Comparison of ENCODE assay signal across 8 mouse cellular contexts in genomic region chr14:118180711-118181177, GRCm38 (mm10). TPM values are rescaled to one million over a fixed set of nuclear protein-coding genes. Genes with fewer than 3 reads are reported as not detected.
A peak's percentile ranks its signal among the peaks of the same experiment; 100 is the strongest.
DNase-seq lines count a peak whose midpoint lies in the region; ATAC-seq lines count a peak whose summit lies in the region.

No protein-coding gene starts in this region.

- 5% methylated on average over 10 of the region's 10 CpGs for WGBS in forebrain, embryonic 11.5 days
- 5% methylated on average over 10 of the region's 10 CpGs for WGBS in hindbrain, embryonic 10.5 days

- DNase-seq in adrenal gland, adult 2 months: peak; percentile 64
- DNase-seq in adrenal gland, postnatal 4 days (ENCODE audit: low spot score in 2 of 2): no peak
- DNase-seq in forebrain, embryonic 11.5 days (ENCODE audit: low spot score): peak; percentile 60
- peak; percentile 58 for DNase-seq in hindbrain, embryonic 10.5 days (ENCODE audit: low spot score)
- DNase-seq in left cerebral cortex, postnatal 10 days (ENCODE audit: extremely low spot score in 1 of 2, low spot score in 2 of 2): peak; percentile 29 to 69
- DNase-seq in lung, postnatal 4 days: peak; percentile 28 to 53
- peak; percentile 21 for DNase-seq in skeletal muscle tissue, adult 2 months (ENCODE audit: low read depth, low spot score)

- ATAC-seq in cerebellum, adult (ENCODE audit: insufficient number of reproducible peaks, low FRiP score, low TSS enrichment): peak; percentile 86
- ATAC-seq in forebrain, embryonic 11.5 days (replicated peaks; ENCODE audit: low FRiP score): peak; percentile 70

- peak overlapping the region; percentile 71 for H3K4me2 ChIP-seq in forebrain, embryonic 11.5 days (ENCODE audit: low read depth, low read length, severe bottlenecking)

- peak overlapping the region; percentile 49 for H3K4me3 ChIP-seq in forebrain, embryonic 11.5 days (ENCODE audit: low read depth, low read length)
- H3K4me3 ChIP-seq in hindbrain, embryonic 10.5 days: peak overlapping the region; percentile 61

- H3K27me3 ChIP-seq in forebrain, embryonic 11.5 days (ENCODE audit: control insufficient read depth, insufficient read depth, low read length): no peaks in the 10 kb centered on the region
- no peaks in the 10 kb centered on the region for H3K27me3 ChIP-seq in hindbrain, embryonic 10.5 days (ENCODE audit: insufficient read depth, poor library complexity, severe bottlenecking)

- H3K4me1 ChIP-seq in forebrain, embryonic 11.5 days (replicated peaks; ENCODE audit: control insufficient read depth, insufficient read depth, low read length): 0 out of 2 replicates have a peak, but pooled peaks cover 3% of the 10 kb centered on the region
- H3K4me1 ChIP-seq in hindbrain, embryonic 10.5 days (replicated peaks): peaks cover 13% of the 10 kb centered on the region

- H3K9ac ChIP-seq in forebrain, embryonic 11.5 days (ENCODE audit: low read length): peak overlapping the region; percentile 63; the same call in 1 of the 2 replicates

- H3K27ac ChIP-seq in forebrain, embryonic 11.5 days (ENCODE audit: low read depth, low read length): peak overlapping the region; percentile 53; the same call in 1 of the 2 replicates
- H3K27ac ChIP-seq in hindbrain, embryonic 10.5 days: peak overlapping the region; percentile 94

- H3K36me3 ChIP-seq in forebrain, embryonic 11.5 days (ENCODE audit: control insufficient read depth, insufficient read depth, low read length): no peaks in the 10 kb centered on the region
- no peaks in the 10 kb centered on the region for H3K36me3 ChIP-seq in hindbrain, embryonic 10.5 days

- intact Hi-C loops in left cerebral cortex, postnatal 10 days (cut with DNase I): no loop called here

- no peaks in the 10 kb centered on the region for H3K9me3 ChIP-seq in forebrain, embryonic 11.5 days (ENCODE audit: control insufficient read depth, low read length)
- H3K9me3 ChIP-seq in hindbrain, embryonic 10.5 days: no peaks in the 10 kb centered on the region

RNA-seq across cellular contexts. Expression of gene Gpr180, which starts 43.8 kb away (rescaled TPM):
- total RNA-seq in adrenal gland, adult 2 months (2021): 10 to 100 TPM; 27.0 to 31.8 TPM
- 34.8 and 36.4 TPM in 2 replicates for polyA plus RNA-seq in adrenal gland, adult 2 months (2012; rRNA removed)
- total RNA-seq in adrenal gland, postnatal 4 days (2021): 10 to 100 TPM; 30.7 to 31.3 TPM
- polyA plus RNA-seq in forebrain, embryonic 11.5 days (2014; fragmentation: Nextera tagmentation; extraction: Ambion mirVana): 36.2 and 39.3 TPM in 2 replicates
- 37.2 and 39.8 TPM in 2 replicates for polyA plus RNA-seq in hindbrain, embryonic 10.5 days (2016; fragmentation: Nextera tagmentation; extraction: Ambion mirVana)
- 10 to 100 TPM; 33.1 to 33.3 TPM for total RNA-seq in left cerebral cortex, postnatal 10 days (2021)

RNA-seq across cellular contexts. Expression of gene Tgds, which starts 48.2 kb away (rescaled TPM):
- 10 to 100 TPM; 15.0 to 16.4 TPM for total RNA-seq in adrenal gland, adult 2 months (2021)
- 3.4 and 3.7 TPM in 2 replicates for polyA plus RNA-seq in adrenal gland, adult 2 months (2012; rRNA removed)
- 10 to 100 TPM; 28.6 to 31.1 TPM for total RNA-seq in adrenal gland, postnatal 4 days (2021)
- 27.6 and 30.3 TPM in 2 replicates for polyA plus RNA-seq in forebrain, embryonic 11.5 days (2014; fragmentation: Nextera tagmentation; extraction: Ambion mirVana)
- polyA plus RNA-seq in hindbrain, embryonic 10.5 days (2016; fragmentation: Nextera tagmentation; extraction: Ambion mirVana): 29.4 and 32.3 TPM in 2 replicates
- total RNA-seq in left cerebral cortex, postnatal 10 days (2021): 1 to 10 TPM; 8.7 to 9.6 TPM

RNA-seq across cellular contexts. Expression of gene Sox21, which starts 56.1 kb away (rescaled TPM):
- total RNA-seq in adrenal gland, adult 2 months (2021): not detected
- polyA plus RNA-seq in adrenal gland, adult 2 months (2012; rRNA removed): 0.17 and 0.23 TPM in 2 replicates
- total RNA-seq in adrenal gland, postnatal 4 days (2021): under 1 TPM; 0.11 to 0.17 TPM
- 21.6 and 23.8 TPM in 2 replicates for polyA plus RNA-seq in forebrain, embryonic 11.5 days (2014; fragmentation: Nextera tagmentation; extraction: Ambion mirVana)
- polyA plus RNA-seq in hindbrain, embryonic 10.5 days (2016; fragmentation: Nextera tagmentation; extraction: Ambion mirVana): 7.6 and 9.3 TPM in 2 replicates
- 1 to 10 TPM; 6.2 to 9.7 TPM for total RNA-seq in left cerebral cortex, postnatal 10 days (2021)

Comparison
In these comparisons a context has a peak if more than half of its experiments do, and no peak if none do; other contexts are left out.
1. DNase-seq: peak in adrenal gland, adult 2 months (single experiment), forebrain, embryonic 11.5 days (single experiment), hindbrain, embryonic 10.5 days (single experiment), left cerebral cortex, postnatal 10 days (2 of 2), lung, postnatal 4 days (2 of 2) and skeletal muscle tissue, adult 2 months (single experiment); none in adrenal gland, postnatal 4 days (0 of 2).
2. RNA of gene Sox21, which starts 56.1 kb away (total RNA-seq): 6.2 to 9.7 TPM in left cerebral cortex, postnatal 10 days; 0.11 to 0.17 TPM in adrenal gland, postnatal 4 days and not detected in adrenal gland, adult 2 months; every median in the first group is over 4 times any median in the second.